Mouse (Mus musculus): ENCODE measurements around the gene Zhx3. TPM values are rescaled to one million over a fixed set of nuclear protein-coding genes. Genes with fewer than 3 reads are reported as not detected.

Zhx3 gene
- polyA plus RNA-seq (2015; fragmentation: Nextera tagmentation; extraction: Ambion mirVana) = 14.9 and 15.8 TPM in 2 replicates

GRCm38 (mm10) chr2:160872890-160873382 lies at the start of gene Zhx3:
Zhx3 (minus strand) TSS chr2:160872998.
- Histone ChIP-seq H3K4me1 (replicated peaks) (peaks cover 31% of the 10 kb centered on the region), H3K36me3 (no peaks in the 10 kb centered on the region), H3K9ac (peak within 1 kb of the TSS; percentile 97), H3K4me2 (peak within 1 kb of the TSS; percentile 73), H3K9me3 (peaks cover 5% of the 10 kb centered on the region; the same call in 1 of the 2 replicates), H3K27me3 (no peaks in the 10 kb centered on the region), H3K27ac (replicated peaks) (peak within 1 kb of the TSS; percentile 99), H3K4me3 (peak within 1 kb of the TSS; percentile 90)
- WGBS = 1% methylated on average over 39 of the region's 48 CpGs
- peak; percentile 98 for ATAC-seq (ENCODE audit: low read depth)

DNA sequence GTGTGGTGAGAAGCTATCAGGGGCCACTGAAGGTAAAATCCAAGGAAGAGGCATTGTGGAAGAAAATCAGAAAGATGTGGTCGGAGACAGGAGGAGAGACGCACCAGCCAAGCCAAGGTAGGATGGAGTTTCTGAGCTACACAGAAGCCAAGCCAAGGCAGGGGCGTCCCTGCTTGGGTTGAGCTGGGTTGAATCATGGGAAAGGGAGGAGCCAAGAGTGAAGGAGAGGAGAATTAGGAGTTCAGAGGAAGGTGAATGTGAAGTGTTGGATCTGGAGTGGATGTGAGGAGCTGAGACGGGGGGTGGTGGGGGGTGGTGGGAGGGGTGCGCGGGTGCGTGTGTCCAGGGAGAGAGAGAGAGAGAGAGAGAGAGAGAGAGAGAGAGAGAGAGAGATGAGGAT lies 48.5 kb upstream of the Zhx3 start:
- Histone ChIP-seq H3K9me3 (no peaks in the 10 kb centered on the region), H3K27me3 (no peaks in the 10 kb centered on the region), H3K36me3 (no peaks in the 10 kb centered on the region), H3K9ac (no peak overlapping the region), H3K27ac (replicated peaks) (no peak overlapping the region), H3K4me1 (replicated peaks) (no peaks in the 10 kb centered on the region), H3K4me2 (no peak overlapping the region), H3K4me3 (no peak overlapping the region)
- ATAC-seq (ENCODE audit: low read depth) = no peak
- 62% methylated on average over 7 of the region's 7 CpGs for WGBS

DNA sequence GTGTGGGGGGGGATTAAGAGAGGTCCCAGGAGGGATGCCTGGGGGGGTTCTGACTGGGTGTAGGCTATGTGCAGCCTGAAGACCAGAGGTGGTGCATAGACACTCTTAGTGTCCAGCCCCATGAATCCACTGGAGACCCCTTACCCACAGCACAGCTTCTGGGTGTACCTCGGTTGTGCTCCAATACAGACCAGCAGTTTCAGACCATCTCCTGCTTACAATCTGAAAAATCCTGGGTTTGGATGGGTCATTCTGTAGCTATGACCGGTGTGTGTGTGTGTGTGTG lies 46.1 kb upstream of the Zhx3 start:
- WGBS = 83% methylated on average over 2 of the region's 2 CpGs
- no peak overlapping the region for H3K4me3 ChIP-seq
- no peak for ATAC-seq (ENCODE audit: low read depth)
- H3K9me3 ChIP-seq = no peaks in the 10 kb centered on the region
- no peak overlapping the region for H3K9ac ChIP-seq
- no peak overlapping the region for H3K4me2 ChIP-seq
- peaks cover 11% of the 10 kb centered on the region for H3K27me3 ChIP-seq
- no peaks in the 10 kb centered on the region for H3K36me3 ChIP-seq
- H3K4me1 ChIP-seq (replicated peaks) = no peaks in the 10 kb centered on the region
- no peak overlapping the region for H3K27ac ChIP-seq (replicated peaks)

DNA sequence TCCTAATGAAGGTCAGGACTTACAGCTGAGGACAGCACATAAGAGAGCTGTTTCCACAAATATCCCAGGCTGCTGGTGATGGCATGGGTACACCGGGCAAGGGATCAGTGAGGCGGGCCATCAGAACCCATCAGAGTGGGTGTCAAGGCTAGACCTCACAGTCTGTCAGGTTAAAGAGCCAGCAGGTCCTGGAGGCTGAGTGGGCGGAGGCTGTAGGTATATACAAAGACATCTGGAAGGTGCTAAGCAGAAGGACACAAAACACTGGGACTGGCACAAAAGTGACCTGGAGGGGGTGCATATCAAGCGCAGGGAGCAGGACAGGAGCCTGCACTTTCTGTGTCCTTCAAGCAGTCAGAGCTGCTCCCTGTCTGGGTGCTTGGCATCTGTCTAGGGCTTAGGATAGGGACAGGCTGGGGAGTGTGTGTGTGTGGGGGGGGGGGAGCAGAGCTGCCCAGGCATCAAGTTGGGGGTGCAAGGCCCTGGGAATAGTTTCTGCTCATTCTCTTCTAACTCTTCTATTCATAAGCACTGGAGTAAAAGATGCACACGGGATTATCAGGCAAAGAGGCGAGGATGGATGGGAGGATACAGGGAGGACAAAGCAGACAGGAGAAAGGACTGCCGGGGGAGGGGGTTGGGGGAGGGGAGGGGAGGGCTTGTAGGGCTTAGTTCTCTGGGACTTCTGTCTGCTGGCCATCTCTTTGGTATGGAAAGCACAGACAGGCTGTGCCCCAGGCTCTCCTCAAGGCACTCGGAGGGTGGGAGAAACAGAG lies 45.5 kb upstream of the Zhx3 start:
- Histone ChIP-seq H3K9me3 (no peaks in the 10 kb centered on the region), H3K4me2 (no peak overlapping the region), H3K27ac (replicated peaks) (no peak overlapping the region), H3K4me3 (no peak overlapping the region), H3K27me3 (peaks cover 16% of the 10 kb centered on the region), H3K36me3 (no peaks in the 10 kb centered on the region), H3K9ac (no peak overlapping the region), H3K4me1 (replicated peaks) (no peaks in the 10 kb centered on the region)
- peak; percentile 42; the same call in 1 of the 2 replicates for ATAC-seq (ENCODE audit: low read depth)
- WGBS = 50% methylated on average over 8 of the region's 8 CpGs

DNA sequence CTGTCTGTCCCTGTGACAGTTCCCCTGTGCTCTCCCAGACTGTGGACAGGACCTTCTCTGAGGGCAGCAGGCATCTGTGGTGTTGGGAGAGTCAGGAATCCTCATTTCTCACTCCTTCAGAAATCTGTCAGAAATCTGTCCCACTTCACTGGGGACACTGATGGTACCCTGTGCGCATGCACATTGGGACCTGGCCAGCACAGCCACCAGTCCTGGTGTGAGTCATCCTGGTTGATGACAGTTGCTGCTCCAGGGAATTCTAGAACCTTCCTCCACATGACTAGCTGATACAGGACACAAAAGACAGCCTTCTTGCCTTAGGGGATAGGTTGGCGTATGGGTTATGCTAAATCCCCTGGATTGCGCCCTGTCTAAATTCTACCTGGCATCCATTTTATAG lies 44.5 kb upstream of the Zhx3 start:
- H3K9me3 ChIP-seq = no peaks in the 10 kb centered on the region
- peaks cover 3% of the 10 kb centered on the region for H3K4me1 ChIP-seq (replicated peaks)
- no peak overlapping the region for H3K9ac ChIP-seq
- H3K27ac ChIP-seq (replicated peaks) = no peak overlapping the region
- 91% methylated on average over 3 of the region's 3 CpGs for WGBS
- ATAC-seq (ENCODE audit: low read depth) = no peak
- H3K4me2 ChIP-seq = no peak overlapping the region
- no peaks in the 10 kb centered on the region for H3K36me3 ChIP-seq
- H3K4me3 ChIP-seq = no peak overlapping the region
- H3K27me3 ChIP-seq = peaks cover 27% of the 10 kb centered on the region

DNA sequence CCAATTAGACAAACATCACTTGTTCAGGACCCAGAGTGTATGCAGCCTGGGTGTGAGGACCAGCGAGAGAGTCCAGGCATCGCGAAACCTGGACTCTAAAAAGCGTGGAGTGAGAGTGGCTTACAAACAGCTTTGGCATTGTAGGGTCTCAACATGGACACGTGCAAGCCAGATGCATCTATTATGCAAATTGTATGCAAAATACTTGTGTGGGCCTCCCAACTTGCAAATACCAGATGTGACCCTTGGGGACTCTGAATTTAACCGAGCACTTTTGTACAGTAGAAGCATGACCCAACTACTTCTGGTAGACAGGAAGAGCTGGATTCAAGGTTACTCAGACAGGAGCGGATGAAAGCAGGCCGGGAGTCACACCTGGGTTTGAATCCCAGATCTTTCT lies 43.9 kb upstream of the Zhx3 start:
- no peak overlapping the region for H3K4me2 ChIP-seq
- H3K4me1 ChIP-seq (replicated peaks) = peaks cover 9% of the 10 kb centered on the region
- peaks cover 33% of the 10 kb centered on the region for H3K27me3 ChIP-seq
- no peak overlapping the region for H3K4me3 ChIP-seq
- WGBS = 59% methylated on average over 8 of the region's 8 CpGs
- ATAC-seq (ENCODE audit: low read depth) = no peak
- no peak overlapping the region for H3K27ac ChIP-seq (replicated peaks)
- no peaks in the 10 kb centered on the region for H3K36me3 ChIP-seq
- no peak overlapping the region for H3K9ac ChIP-seq
- no peaks in the 10 kb centered on the region for H3K9me3 ChIP-seq

- Histone ChIP-seq H3K9ac (no peak overlapping the region), H3K4me3 (no peak overlapping the region), H3K27ac (replicated peaks) (no peak overlapping the region), H3K27me3 (peaks cover 40% of the 10 kb centered on the region), H3K36me3 (no peaks in the 10 kb centered on the region), H3K4me1 (replicated peaks) (peaks cover 14% of the 10 kb centered on the region), H3K4me2 (no peak overlapping the region), H3K9me3 (no peaks in the 10 kb centered on the region)
- no peak for ATAC-seq (ENCODE audit: low read depth)
- WGBS = 78% methylated on average over 13 of the region's 13 CpGs
These were observed 43.2 kb upstream of the Zhx3 start for GRCm38 (mm10) chr2:160915821-160916610.

DNA sequence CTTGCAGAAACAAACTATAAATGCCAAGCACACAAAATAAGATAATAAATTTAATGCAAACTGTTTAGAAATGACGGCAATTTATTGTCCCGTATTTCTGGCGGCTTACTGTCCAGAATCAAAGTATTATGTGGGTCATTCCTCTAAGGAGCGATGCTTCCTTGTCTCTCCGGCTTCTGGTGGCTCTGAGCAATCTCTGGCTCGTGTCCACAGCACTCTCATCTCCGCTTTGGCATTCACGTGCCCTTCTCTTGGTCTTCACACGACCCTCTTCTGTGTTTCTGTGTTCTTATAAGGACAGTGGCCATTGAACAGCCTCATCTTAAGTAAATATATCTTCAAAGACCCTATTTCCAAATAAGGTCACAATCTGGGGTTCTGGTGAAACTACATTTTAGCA lies 41.9 kb upstream of the Zhx3 start:
- no peak for ATAC-seq (ENCODE audit: low read depth)
- Histone ChIP-seq H3K4me2 (no peak overlapping the region), H3K9me3 (no peaks in the 10 kb centered on the region), H3K36me3 (no peaks in the 10 kb centered on the region), H3K4me3 (no peak overlapping the region), H3K27me3 (peaks cover 53% of the 10 kb centered on the region), H3K27ac (replicated peaks) (no peak overlapping the region), H3K4me1 (replicated peaks) (peaks cover 14% of the 10 kb centered on the region), H3K9ac (no peak overlapping the region)
- 86% methylated on average over 9 of the region's 9 CpGs for WGBS

GRCm38 (mm10) chr2:160912231-160912671 lies 39.5 kb upstream of the Zhx3 start, which contains the start of gene Emilin3:
Emilin3 (minus strand) TSS chr2:160912328.
- Histone ChIP-seq H3K9ac (peak within 1 kb of the TSS; percentile 64), H3K27ac (replicated peaks) (no peak within 1 kb of the TSS), H3K9me3 (no peaks in the 10 kb centered on the region), H3K4me3 (peak within 1 kb of the TSS; percentile 47), H3K27me3 (peaks cover 67% of the 10 kb centered on the region), H3K4me2 (peak within 1 kb of the TSS; percentile 80), H3K4me1 (replicated peaks) (peaks cover 14% of the 10 kb centered on the region), H3K36me3 (no peaks in the 10 kb centered on the region)
- under 1% methylated on average over 46 of the region's 46 CpGs for WGBS
- peak; percentile 78 for ATAC-seq (ENCODE audit: low read depth)

- Histone ChIP-seq H3K9me3 (no peaks in the 10 kb centered on the region), H3K4me1 (replicated peaks) (peaks cover 14% of the 10 kb centered on the region), H3K9ac (peak overlapping the region; percentile 64), H3K4me2 (peak overlapping the region; percentile 80), H3K36me3 (no peaks in the 10 kb centered on the region), H3K4me3 (peak overlapping the region; percentile 47), H3K27ac (replicated peaks) (no peak overlapping the region), H3K27me3 (peaks cover 67% of the 10 kb centered on the region)
- peak; percentile 60 for ATAC-seq (ENCODE audit: low read depth)
- 1% methylated on average over 58 of the region's 64 CpGs for WGBS
These were observed 38.9 kb upstream of the Zhx3 start for GRCm38 (mm10) chr2:160911558-160912201.

DNA sequence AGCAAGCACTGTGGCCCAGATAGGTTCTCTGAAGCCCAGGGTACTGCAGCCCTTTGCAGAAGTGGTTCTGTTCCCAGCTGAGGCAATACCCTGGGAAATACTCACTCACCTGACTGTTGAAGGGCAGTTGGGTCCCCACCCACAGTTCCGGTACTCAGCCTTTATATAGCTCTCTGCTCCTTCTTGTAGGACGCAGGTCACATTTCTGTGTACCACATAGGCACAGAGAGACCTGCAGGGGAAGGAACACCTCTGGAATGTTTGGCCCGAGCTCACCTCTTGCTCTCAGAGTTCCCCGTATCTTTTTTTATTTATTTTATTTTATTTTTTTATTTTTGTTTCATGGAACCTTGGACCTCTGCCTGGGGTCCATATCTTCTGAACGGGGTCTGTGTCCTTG lies 37.8 kb upstream of the Zhx3 start:
- no peaks in the 10 kb centered on the region for H3K36me3 ChIP-seq
- WGBS = 88% methylated on average over 5 of the region's 5 CpGs
- H3K4me2 ChIP-seq = no peak overlapping the region
- H3K9ac ChIP-seq = no peak overlapping the region
- H3K27me3 ChIP-seq = peaks cover 67% of the 10 kb centered on the region
- ATAC-seq (ENCODE audit: low read depth) = no peak
- no peaks in the 10 kb centered on the region for H3K9me3 ChIP-seq
- H3K27ac ChIP-seq (replicated peaks) = no peak overlapping the region
- peaks cover 14% of the 10 kb centered on the region for H3K4me1 ChIP-seq (replicated peaks)
- H3K4me3 ChIP-seq = no peak overlapping the region

GRCm38 (mm10) chr2:160908607-160909006 lies 35.8 kb upstream of the Zhx3 start:
- H3K9ac ChIP-seq = no peak overlapping the region
- no peak overlapping the region for H3K27ac ChIP-seq (replicated peaks)
- H3K4me1 ChIP-seq (replicated peaks) = peaks cover 14% of the 10 kb centered on the region
- no peaks in the 10 kb centered on the region for H3K36me3 ChIP-seq
- H3K9me3 ChIP-seq = no peaks in the 10 kb centered on the region
- H3K4me3 ChIP-seq = no peak overlapping the region
- WGBS = 60% methylated on average over 18 of the region's 18 CpGs
- no peak for ATAC-seq (ENCODE audit: low read depth)
- H3K4me2 ChIP-seq = no peak overlapping the region
- peaks cover 53% of the 10 kb centered on the region for H3K27me3 ChIP-seq
